Mouse (Mus musculus): ENCODE results near the gene Ccnd3.

GRCm38 (mm10) chr17:47597838-47598579 lies 93.2 kb downstream of the Ccnd3 start:
- TF ChIP-seq CTCF (IDR thresholded peaks at IDR 0.05; ENCODE audit: borderline replicate concordance, control insufficient read depth, extremely low read depth, insufficient read depth, low read length, poor library complexity) (peak; percentile 75; the same call in 1 of the 2 replicates), POLR2A (IDR thresholded peaks at IDR 0.05; ENCODE audit: control insufficient read depth, extremely low read depth, insufficient read depth, low read length, poor library complexity) (no peak)

Measured in thymus, adult 2 months (tissue).